Mouse (Mus musculus): ENCODE results near the gene Fras1. TPM values are rescaled to one million over a fixed set of nuclear protein-coding genes. Genes with fewer than 3 reads are reported as not detected.

The Fras1 gene
- polyA plus RNA-seq, 1 experiment = not detected

- H3K27ac ChIP-seq (ENCODE audit: insufficient read depth, low read depth, low read length) = no peak overlapping the region
- no peaks in the 10 kb centered on the region for H3K4me1 ChIP-seq (ENCODE audit: control insufficient read depth, insufficient read depth, low read length)
- H3K4me3 ChIP-seq (ENCODE audit: insufficient read depth, low read length) = no peak overlapping the region
- TF ChIP-seq POLR2A (IDR thresholded peaks at IDR 0.05; ENCODE audit: borderline replicate concordance, low read depth, low read length) (no peak), CTCF (IDR thresholded peaks at IDR 0.05; ENCODE audit: low read depth, low read length) (no peak)
Observed at GRCm38 (mm10) chr5:96395786-96396650, 22.3 kb downstream of the Fras1 start.

DNA sequence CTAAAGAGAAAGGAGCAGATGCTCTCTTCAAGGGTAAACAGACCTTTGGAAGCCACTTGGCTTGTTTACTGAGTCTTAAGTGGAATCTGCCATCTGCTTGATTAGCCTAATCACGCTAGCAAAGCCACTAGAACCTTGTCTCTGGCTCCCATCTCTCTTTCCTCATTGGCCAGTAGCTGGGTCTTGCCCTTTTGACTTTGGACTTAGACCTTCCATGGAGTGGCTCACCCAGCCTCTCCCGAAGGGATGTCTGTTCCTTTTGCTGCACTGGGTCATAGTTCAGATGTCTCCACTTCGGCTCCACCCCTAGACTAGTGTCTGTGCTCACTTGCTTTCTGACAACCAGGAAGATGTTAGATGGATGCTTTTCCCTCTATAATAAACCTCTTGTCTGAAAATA lies 28.8 kb downstream of the Fras1 start:
- H3K4me1 ChIP-seq (ENCODE audit: control insufficient read depth, insufficient read depth, low read length) = no peaks in the 10 kb centered on the region
- no peak overlapping the region for H3K27ac ChIP-seq (ENCODE audit: insufficient read depth, low read depth, low read length)
- no peak overlapping the region for H3K4me3 ChIP-seq (ENCODE audit: insufficient read depth, low read length)
- no peak for TF ChIP-seq CTCF (IDR thresholded peaks at IDR 0.05; ENCODE audit: low read depth, low read length)
- no peak for TF ChIP-seq POLR2A (IDR thresholded peaks at IDR 0.05; ENCODE audit: borderline replicate concordance, low read depth, low read length)

GRCm38 (mm10) chr5:96405139-96405842 lies 31.5 kb downstream of the Fras1 start:
- no peak overlapping the region for H3K4me3 ChIP-seq (ENCODE audit: insufficient read depth, low read length)
- no peak overlapping the region for H3K27ac ChIP-seq (ENCODE audit: insufficient read depth, low read depth, low read length)
- H3K4me1 ChIP-seq (ENCODE audit: control insufficient read depth, insufficient read depth, low read length) = no peaks in the 10 kb centered on the region
- TF ChIP-seq CTCF (IDR thresholded peaks at IDR 0.05; ENCODE audit: low read depth, low read length) (no peak), POLR2A (IDR thresholded peaks at IDR 0.05; ENCODE audit: borderline replicate concordance, low read depth, low read length) (no peak)

- Histone ChIP-seq H3K4me3 (ENCODE audit: insufficient read depth, low read length) (no peak overlapping the region), H3K27ac (ENCODE audit: insufficient read depth, low read depth, low read length) (no peak overlapping the region), H3K4me1 (ENCODE audit: control insufficient read depth, insufficient read depth, low read length) (no peaks in the 10 kb centered on the region)
- TF ChIP-seq POLR2A (IDR thresholded peaks at IDR 0.05; ENCODE audit: borderline replicate concordance, low read depth, low read length) (no peak), CTCF (IDR thresholded peaks at IDR 0.05; ENCODE audit: low read depth, low read length) (no peak)
Observed at GRCm38 (mm10) chr5:96408291-96408690, 34.5 kb downstream of the Fras1 start.

DNA sequence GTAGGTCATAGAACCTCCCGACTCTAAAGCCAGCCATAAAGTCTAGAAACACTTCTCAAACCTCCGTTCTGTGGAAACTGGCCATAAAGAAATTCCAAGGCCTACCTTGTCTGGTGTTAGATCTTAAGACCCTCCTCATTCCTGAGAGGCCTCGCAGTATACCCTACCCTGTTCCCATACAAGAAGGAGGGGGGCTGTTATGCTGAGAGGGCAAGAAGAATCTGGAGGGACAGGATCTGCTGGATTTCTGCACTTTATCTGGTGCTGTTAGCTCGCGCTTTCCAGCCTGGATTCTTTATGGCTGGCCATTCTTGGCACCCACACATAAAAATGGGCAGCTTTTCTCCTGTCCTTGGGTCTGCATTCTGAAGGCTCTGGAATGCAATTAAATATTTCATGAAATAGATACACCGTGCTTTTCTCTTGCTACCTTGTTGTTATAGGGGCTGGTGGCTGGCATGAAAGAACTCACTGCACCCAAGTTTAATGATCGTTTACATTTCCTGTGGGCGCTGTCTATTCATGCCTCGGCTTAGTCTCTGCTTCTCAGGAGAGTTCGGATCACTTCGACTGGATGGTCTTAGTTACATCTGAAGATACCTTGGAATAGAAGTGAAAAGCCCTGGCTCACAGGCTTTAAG lies 39.1 kb downstream of the Fras1 start:
- H3K27ac ChIP-seq (ENCODE audit: insufficient read depth, low read depth, low read length) = no peak overlapping the region
- no peak overlapping the region for H3K4me3 ChIP-seq (ENCODE audit: insufficient read depth, low read length)
- no peaks in the 10 kb centered on the region for H3K4me1 ChIP-seq (ENCODE audit: control insufficient read depth, insufficient read depth, low read length)
- TF ChIP-seq CTCF (IDR thresholded peaks at IDR 0.05; ENCODE audit: low read depth, low read length) (no peak), POLR2A (IDR thresholded peaks at IDR 0.05; ENCODE audit: borderline replicate concordance, low read depth, low read length) (no peak)

DNA sequence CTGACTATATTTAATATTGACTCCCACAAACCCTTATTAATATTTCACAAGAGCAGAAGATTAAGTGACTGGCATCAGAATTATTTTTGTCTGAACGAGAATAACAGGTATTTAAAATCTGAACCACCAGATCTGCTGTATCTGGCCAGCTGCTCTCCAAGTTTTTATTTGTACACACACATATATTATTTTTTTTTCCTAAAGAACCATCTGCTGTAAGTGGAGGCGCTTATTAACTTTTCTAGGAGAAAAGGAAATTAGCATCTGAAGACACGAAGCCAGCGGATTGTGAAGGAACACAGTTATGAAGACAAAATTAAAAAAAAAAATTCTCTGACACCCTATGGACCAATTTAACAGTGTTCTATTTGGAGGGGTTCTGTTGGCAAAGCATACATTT lies 43.4 kb downstream of the Fras1 start:
- TF ChIP-seq POLR2A (IDR thresholded peaks at IDR 0.05; ENCODE audit: borderline replicate concordance, low read depth, low read length) (no peak), CTCF (IDR thresholded peaks at IDR 0.05; ENCODE audit: low read depth, low read length) (no peak)
- H3K4me1 ChIP-seq (ENCODE audit: control insufficient read depth, insufficient read depth, low read length) = no peaks in the 10 kb centered on the region

DNA sequence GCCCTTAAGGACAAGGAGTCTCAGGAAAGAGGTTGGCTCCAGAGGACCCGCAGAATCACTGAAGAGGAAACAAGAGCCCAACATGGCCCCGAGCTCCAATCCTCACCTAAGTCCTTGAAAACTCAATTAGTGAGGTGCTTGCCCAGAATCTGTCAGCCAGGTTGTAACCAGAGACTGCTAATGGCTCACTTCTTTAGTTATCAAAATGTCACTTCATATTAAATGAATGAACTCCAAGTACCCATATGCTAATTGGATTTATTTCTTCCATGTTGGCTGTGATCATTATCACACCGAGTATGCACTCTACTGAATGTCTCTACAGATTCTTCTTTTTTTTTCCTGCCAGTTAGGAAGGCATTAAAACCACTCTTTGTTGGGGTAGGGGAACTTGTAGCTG lies 47.8 kb downstream of the Fras1 start:
- Histone ChIP-seq H3K4me3 (ENCODE audit: insufficient read depth, low read length) (no peak overlapping the region), H3K4me1 (ENCODE audit: control insufficient read depth, insufficient read depth, low read length) (no peaks in the 10 kb centered on the region), H3K27ac (ENCODE audit: insufficient read depth, low read depth, low read length) (no peak overlapping the region)
- TF ChIP-seq POLR2A (IDR thresholded peaks at IDR 0.05; ENCODE audit: borderline replicate concordance, low read depth, low read length) (no peak), CTCF (IDR thresholded peaks at IDR 0.05; ENCODE audit: low read depth, low read length) (no peak)

More for the DNA sequence above, 43.4 kb downstream of the Fras1 start:
- H3K4me3 ChIP-seq (ENCODE audit: insufficient read depth, low read length) = no peak overlapping the region
- H3K27ac ChIP-seq (ENCODE audit: insufficient read depth, low read depth, low read length) = no peak overlapping the region

- H3K4me1 ChIP-seq (ENCODE audit: control insufficient read depth, insufficient read depth, low read length) = no peaks in the 10 kb centered on the region
- no peak overlapping the region for H3K4me3 ChIP-seq (ENCODE audit: insufficient read depth, low read length)
- H3K27ac ChIP-seq (ENCODE audit: insufficient read depth, low read depth, low read length) = no peak overlapping the region
- no peak for TF ChIP-seq POLR2A (IDR thresholded peaks at IDR 0.05; ENCODE audit: borderline replicate concordance, low read depth, low read length)
- no peak for TF ChIP-seq CTCF (IDR thresholded peaks at IDR 0.05; ENCODE audit: low read depth, low read length)
Observed at GRCm38 (mm10) chr5:96422716-96423115, 49.0 kb downstream of the Fras1 start.

DNA sequence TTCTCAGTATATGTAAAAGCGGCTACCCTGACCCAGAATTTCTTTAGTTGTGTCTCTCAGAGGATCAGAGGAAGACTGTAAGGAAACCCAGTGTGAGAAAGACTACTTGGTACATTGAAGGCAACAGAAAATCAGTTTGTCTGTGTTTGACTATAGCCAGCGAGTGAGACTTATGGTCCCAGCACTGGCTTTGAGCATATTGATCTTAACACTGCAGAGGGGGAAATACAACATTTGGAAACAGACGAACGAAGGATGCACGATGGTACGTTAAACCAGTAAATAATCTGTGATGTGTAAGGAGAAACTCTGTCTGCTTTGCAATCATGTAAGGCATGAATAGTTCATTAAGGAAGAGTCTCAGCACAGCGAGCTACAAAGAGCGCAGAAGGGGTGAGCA lies 51.6 kb downstream of the Fras1 start:
- no peak overlapping the region for H3K4me3 ChIP-seq (ENCODE audit: insufficient read depth, low read length)
- no peak overlapping the region for H3K27ac ChIP-seq (ENCODE audit: insufficient read depth, low read depth, low read length)

More for the DNA sequence above, 51.6 kb downstream of the Fras1 start:
- no peak for TF ChIP-seq CTCF (IDR thresholded peaks at IDR 0.05; ENCODE audit: low read depth, low read length)
- no peak for TF ChIP-seq POLR2A (IDR thresholded peaks at IDR 0.05; ENCODE audit: borderline replicate concordance, low read depth, low read length)
- H3K4me1 ChIP-seq (ENCODE audit: control insufficient read depth, insufficient read depth, low read length) = no peaks in the 10 kb centered on the region
